Mouse (Mus musculus) thymus, postnatal 25 days (tissue): Measurements from ENCODE around the gene Kcnmb4.

Source experiments
- DNase-seq: peaks from one replicate; pipeline ENCODE4 v3.0.0; 2022

Gene Kcnmb4

DNA sequence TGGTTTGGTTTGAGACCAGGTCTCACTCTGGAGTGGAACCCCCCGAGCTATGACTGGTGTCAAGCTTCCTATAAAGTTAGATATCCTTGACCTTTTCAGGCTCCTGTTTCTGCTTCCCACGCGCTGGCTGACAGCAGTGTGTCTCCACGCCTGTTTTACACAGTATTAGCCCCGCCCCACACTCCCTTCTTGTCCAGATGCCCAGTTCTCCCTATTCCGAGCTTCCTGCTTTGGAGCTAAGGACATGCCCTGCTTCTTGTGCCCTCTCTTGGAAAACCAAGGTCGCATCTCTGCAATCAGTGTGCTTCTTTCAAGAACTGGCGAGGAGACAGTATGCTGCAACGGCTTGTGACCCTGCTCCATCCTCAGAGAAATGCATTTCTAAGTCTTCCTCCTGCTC, 23.1 kb downstream of the Kcnmb4 start:
- DNase-seq, result no peak

DNA sequence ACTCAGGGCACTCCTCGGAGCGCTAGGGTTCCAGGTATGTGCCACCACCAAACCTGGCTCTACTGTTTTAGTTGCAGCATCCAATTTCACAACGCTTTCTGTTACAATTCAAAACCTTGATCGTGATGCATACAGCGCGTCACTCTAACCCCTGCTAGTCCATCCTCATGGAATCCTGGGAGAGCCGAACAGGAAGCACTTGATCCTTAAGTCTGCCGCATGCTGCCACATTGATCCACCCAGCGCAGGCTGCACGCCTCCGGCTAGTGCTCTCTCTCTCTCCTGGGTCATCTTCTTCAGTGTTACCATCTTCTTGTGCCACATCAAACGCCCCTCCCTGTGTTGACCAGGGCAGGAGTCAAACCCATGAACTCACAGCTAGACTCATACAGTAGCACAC, 25.5 kb downstream of the Kcnmb4 start:
- no peak for DNase-seq

DNA sequence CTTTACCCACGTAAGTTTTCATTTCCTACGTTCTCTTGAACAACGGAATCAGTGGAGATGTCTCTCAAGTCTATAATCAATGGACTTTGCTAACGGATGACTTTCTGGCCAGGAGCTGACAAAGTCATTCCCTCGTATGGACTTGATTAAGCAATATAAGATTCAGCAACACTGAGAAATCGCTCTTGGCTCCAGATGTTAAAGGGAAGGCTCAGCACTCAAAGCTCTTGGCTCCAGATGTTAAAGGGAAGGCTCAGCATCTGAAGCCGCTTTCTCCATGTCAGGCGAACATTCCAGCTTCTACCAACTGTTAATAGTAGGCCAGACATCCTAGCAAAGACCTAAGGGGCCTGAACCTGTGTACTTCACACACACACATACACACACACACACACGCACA, 26.5 kb downstream of the Kcnmb4 start:
- no peak for DNase-seq

DNA sequence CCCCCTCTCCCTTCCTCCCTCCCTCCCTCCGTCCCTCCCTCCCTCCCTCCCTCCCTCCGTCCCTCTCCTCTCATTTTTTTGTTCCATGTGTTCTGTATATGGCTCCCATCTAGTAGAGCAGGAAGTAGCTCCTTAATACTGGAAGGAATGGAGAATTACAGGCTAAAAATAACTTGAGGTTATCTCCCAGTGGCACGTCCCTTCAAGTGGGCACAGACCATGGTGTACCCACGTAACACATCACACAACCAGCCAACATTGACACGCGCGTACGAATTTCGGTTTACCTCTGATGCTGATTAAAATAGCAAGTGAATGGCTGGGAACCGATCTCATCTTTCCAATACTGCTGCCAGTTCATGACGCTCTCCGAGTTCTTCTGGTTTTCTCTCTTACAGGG, 27.6 kb downstream of the Kcnmb4 start:
- no peak for DNase-seq

DNA sequence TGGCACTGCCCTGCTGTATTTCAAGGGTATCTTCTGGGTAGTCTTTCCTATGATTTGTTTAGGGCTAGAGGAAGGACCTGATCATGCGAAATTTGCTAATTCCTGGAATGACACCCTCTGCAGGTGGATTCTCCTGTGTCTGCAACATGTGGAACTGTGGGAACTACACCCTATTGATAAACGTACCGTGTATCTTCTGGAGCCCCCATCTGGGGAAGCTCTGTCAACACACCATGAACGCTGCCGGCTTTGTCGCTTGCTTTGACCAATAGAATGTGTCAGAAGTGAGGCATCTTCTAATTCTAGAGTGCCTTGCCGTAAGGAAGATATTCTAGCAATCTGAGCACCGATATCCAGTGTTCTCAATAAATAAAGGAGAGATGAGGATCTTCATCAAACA, 28.9 kb downstream of the Kcnmb4 start:
- DNase-seq, result no peak

DNA sequence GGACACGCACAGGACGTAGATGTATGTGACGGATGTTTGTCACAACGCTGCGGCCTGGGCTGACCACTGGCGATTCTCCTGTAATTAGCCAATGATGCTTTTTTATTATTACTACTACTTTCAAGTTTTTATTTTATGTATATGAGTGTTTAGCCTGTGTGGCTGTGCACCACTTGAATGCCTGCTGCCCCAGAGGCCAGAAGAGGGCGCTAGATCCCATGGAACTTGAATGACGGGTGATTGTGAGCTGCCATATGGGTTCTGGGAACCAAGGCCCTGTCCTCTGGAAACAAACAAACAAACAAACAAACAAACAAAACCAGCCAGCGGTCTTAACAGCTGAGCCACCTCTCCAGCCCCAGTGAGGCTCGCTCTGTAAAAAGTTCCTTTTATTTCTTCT, 29.3 kb downstream of the Kcnmb4 start:
- no peak for DNase-seq

DNA sequence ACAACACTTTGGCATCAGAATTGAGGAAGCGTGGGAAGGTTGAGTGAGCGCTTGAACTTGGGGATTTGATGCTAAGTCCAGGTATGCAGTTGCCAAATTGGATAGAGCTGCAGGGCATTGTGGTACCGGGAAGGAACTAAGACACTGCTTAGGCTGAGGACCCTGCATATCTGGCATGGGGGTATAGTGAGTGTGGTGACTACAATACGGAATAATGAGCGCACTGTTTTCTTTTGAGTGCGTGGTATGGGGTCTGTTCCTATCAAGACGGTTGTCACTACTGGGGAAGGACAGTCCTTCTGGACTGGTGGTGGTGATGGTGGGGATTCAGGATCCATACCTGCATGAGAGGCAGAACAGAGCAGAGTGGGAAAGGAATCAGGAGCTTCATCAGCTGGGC, 32.7 kb downstream of the Kcnmb4 start:
- no peak for DNase-seq

DNA sequence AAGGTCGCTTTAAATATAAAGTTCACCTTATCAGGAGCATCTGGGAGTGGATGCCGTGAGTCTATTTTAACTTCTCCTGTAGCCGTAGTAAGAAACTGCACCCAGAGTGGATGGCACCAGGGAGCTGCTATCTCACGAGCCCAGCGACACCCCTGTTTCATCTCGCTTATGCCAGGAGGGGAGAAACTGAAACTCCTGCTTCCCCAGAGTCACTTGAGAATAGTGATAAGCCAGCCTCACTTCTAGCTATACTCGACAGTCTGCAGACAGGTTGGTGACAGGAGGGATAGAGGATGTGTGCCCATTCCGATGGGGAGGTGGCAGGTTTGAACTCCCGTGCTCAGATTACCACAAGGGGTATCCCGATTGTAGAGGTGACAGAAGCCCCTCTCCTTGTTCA, 33.6 kb downstream of the Kcnmb4 start:
- DNase-seq, result no peak

DNA sequence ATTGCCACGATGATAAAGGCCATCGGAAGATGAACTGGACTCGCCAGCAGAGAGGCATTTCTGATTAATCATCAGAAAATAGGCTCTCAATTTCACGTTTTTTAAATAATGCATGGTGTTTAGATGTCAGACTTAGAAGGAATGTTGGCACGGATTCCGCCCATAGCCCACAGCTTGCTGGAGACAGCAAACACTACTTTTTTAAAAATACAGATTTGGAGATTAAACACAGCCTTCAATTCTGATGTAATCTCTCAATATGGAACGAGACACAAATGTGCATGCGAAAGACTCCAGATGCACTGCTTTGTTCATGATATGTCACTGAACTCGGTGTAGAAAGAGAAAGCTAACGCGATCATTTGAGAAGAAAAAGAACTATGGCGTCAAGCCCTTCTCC, 38.2 kb downstream of the Kcnmb4 start:
- DNase-seq, result no peak

DNA sequence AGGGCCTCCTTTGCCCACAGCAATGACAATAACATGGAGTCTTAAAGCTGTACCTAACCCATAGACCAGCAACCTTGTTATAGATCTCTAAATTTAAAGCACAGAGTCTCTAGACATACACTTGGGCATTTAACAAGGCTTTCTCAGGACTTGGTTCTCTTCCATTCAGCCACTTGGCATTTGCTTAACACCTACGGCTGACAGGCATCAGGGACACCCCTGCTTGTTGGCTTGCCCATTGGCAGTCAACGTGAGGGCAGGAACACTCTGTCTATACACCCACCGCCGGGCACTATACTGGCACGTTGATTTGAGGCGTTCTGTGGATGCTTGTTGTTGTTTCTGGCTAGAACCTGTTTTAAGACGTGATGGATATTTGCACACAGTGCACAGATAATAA, 41.3 kb downstream of the Kcnmb4 start:
- no peak for DNase-seq

DNA sequence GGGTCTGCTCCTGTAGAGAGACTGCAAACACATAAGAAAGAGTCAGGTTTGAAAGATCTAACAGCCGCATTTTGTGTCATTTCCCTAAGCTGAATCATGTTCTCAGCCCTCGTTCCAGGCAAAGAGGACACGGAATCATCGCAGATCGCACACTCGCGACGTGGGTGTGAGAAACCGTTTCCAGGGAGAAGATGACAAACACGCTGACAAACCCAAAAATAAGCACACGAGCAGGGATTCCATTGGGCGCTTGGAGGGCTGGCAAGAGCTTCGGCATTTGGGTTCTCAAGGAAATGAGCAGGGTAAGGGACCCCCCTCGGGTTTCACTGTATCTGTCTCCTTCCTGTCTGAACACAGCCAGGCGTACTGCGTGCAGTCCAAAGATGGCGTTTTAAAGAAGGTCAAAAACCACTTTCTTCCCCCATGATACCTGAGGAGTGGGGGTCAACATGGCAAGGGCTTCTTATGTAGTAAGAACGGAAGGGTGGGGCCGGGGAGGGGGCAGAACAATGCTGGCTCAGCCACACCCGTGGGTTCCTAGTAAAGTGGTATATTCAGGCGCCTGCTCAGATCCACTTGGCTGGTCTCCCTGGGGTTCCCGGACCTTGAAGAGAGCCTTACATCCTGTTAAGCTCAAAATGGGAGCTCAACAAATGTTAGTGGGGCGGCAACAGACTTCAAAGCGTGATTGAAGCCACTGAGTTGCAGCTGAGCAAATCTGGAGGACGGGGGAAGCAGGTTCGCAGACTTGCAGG, 45.5 kb downstream of the Kcnmb4 start:
- DNase-seq, result no peak

DNA sequence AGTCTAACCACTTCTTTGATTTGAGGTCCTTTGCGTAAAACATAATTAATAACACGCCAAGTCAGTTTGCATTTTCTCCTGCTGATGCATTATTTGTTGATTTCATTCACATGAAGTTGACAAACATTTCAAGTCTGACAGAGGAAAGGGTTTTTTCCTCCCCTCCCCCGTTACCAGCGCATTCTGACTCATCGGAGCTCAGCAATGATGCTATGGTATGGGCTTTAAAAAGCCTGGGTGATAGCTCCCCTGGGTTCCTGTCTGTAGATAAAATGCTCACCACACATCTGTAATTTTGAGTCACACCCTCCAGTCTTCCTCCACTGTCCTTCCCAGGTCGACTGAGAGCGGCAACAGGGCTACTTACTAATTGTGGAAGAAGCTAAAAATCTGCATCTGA, 47.5 kb downstream of the Kcnmb4 start:
- DNase-seq, result no peak

DNA sequence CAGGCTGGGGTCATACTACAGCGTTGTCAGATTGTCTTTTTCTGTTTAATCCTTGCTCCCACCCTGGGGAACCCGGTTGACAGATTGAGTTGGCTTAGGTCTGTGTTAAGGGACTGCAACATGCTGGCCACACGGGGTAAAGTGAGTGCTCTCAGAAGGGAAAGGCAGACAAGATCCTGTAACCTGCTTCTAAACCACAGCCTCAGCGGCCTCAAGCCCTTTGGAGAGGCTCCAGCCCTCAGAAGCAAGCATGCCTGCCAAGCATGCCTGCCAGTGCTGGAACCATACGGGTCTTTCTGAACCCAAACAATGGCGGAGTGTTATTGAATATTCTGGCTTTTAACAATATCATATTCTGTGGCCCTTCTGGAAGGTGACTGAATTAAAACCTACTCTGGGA, 48.8 kb downstream of the Kcnmb4 start:
- DNase-seq, result no peak

DNA sequence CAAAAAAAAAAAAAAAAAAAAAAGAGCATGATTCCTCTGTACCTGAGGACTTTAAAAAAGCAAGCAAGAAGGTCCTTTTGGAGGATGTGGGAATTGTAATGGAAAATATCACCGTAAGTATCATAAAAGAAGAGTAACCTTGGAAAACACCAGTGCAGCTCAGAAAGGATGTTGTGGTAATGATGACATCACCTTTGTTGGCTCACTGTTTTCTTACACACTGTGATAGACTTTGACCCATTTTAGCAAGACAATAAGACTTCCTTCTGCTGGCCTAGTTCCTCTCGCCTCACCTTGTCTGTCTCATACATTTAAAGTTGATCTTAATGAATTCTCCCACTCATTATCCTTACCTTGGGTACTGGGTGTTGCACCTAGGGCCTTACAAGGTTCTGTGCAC, 51.1 kb downstream of the Kcnmb4 start:
- no peak for DNase-seq

DNA sequence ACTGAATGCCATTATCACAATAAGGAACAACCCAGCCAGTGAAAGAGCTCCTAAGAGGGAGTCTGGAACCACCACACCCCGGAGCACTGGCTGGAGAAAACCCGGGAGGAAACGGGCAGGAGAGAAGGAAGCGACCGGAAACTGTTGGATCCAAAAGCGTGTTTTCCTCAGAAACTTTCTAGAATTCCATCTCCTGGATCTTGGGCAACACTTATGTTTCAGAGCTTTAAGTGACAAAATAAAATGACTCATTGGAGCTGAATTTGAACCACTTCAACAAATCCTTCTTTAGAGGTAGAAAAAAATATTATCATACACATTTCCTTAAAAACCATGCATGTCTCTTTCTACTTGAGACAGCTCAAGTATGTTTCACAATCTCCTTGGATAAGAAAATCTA, 52.7 kb downstream of the Kcnmb4 start:
- DNase-seq, result no peak

DNA sequence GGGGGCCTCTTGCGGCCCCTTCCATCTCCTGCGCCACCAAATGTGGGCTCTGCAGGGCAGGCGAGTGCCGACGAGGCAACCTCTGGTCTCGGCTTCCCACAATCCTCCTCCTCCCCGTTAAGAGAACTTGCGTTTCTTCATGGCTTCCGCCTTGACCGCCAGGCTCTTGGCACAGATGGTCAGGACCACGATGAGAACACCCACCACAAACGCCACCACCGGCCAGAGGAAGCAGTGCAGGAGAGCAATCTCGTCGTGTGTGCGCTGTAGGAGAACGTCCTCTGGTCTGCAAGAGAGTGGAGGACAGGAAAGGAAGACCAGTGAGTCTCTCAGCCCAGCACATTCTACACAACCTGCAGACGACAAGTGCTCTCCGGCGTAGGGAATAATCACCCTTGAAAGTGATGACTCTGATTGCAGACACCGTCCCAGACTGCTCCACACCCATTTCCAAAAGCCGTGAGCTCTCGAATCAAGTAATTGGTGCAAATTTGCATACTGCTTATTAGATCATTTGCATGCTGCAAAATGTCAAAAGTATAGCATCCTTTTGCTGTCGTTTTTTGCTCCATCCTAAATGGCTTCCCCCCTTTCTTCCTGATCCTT, 55.5 kb downstream of the Kcnmb4 start:
- DNase-seq, result no peak

DNA sequence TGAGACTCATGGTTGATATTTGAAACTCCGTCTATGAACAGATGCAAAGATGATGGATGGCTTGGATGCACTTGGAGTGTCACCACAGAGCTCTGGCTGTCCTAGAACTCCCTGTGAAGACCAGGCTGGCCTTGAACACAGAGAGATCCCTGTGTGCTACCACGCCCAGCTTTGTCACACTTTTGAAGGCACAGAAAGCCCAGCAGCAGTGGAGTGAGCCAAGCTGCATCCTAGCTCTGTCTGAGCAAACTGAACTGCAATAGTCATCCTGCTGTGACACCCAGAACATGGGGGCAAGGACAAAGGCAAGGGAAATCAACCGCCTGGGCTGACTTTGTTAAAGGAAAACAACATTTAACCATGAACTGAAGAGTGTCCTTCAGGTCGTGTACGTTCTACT, 57.0 kb downstream of the Kcnmb4 start:
- DNase-seq, result no peak

DNA sequence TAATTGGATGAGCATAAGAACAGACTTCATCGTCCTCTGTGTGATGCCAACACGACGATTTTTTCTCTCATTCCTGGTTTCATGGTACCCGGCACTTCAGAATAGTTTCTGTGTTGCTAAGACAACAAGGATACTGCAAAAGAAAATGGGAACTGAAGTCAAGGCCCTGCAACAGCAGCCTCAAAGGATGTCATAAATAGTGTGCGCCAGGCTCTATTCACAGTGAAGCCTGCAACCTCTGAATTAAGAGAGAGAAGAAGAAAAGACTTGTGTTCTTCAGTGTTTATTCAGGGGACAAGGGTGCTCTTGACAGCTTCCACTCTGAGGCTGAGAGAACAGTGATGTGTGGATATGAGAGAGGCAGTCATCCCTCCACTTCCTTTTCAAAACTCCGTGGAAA, 57.5 kb downstream of the Kcnmb4 start:
- no peak for DNase-seq

DNA sequence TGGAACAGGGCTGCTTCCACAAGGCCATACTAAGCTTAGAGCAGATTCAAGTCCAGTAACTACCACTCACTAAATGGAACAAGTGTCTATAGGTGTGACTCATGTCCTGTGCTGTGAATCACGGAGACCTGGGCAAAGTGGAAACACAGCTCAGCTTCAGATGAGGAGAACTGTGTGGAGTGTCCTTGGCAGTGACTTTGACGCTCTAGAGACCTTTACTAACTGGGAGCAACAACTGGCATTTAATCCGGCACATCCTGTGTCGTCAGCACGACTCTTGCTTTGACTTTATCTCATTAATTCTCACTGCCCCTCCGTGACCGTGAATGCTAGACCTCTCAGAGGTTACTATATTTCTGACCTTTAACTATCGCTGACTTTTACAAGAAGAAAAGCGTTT, 62.9 kb downstream of the Kcnmb4 start:
- DNase-seq, result no peak

DNA sequence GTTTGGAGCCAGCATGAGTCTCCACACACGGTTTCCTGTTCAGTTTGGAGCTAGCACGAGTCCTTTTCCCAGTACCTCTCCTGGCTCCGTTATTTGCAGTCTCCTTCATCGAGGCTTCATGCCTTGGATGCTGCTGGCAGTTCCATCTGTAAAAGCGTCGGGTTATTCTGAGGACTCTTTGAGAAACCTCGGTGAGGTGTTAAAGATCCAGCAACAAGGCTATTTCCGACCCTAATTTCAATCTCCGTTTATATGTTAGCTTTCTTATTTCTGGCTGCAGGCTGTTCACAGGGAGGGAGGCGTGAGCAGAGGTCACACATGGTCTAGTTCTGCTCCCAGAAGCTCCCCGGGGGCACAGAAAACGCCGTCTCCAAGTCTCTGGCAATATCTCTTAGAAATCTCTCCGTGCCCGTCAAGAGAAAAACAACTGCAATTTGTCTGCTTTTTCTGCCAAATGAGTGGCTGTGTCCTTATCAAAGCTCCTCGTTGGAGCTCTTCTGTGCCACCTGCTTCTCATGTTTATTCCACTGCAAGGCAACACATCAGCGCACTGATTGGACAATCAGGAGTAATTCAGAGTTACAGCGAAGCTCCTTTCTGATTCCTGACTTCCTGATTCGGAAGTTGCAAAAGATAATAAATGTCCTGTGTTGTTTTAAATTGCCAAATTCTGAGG, 65.9 kb downstream of the Kcnmb4 start:
- DNase-seq, result no peak

DNA sequence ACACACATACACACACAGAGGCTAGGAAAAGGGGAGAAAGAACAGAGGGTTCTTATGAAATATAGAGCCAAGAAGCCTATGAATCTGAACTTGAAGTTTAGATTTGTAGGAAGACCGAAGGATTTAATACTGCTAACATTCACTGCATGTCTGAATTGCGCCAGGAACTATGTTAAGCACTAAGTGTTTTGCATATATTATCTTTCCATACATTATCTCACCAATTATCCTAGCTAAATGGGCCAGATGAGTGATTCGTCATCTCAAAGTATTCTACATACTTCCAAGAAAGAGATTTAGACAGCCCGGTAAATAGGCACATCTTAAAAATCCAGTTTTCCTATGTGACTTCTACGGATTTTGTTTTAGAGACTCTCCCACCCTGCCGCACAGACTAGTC, 68.7 kb downstream of the Kcnmb4 start:
- no peak for DNase-seq

DNA sequence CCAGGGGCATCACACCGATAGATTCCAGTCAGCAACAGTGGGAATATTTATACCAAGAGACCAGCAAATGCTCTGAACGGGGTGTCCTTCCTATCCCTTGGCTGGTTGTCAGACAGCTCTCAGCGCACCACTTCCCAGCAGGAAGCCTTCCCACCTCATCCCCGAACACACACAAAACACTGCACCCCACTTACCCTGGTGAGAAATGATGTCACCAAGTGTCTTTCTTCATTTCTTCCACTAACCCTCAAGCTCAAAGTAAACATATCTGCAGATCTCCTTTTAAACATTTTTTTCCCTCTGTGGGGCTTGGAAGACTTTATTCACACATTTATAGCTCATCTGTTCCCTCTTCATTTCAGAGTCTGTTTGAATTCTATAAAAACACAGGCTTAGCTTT, 70.0 kb downstream of the Kcnmb4 start:
- no peak for DNase-seq

DNA sequence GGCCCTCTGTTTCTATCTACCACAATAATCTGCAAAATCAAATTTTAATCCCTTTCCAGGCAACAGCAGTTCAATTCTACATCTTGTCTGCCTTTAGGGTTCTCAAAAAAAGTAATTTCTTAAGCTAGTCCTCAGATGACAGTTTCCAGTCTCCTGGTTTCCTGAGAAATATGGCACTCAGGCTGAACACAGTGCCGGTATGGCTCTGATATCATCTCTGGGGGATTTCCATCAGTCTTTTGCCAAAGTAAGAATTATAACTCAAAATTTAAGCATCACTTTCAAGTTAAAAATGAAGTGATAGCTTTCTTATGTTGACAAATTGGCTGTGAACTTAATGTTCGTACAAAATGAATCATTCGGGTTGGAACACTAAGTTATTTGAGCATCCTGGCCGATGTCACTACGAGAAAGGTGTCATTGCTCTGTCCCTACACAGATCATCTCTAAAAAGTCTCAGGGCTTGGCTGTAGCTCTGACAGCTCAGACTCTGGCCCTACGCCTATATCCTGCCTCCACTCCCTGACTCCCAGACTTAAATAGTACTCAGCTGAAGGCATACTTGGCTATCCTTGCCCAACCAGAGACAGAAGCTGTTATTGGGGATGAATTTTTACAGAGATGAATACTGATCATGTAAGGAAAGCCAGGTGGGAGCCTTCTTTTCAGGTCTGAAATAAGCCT, 70.8 kb downstream of the Kcnmb4 start:
- no peak for DNase-seq

DNA sequence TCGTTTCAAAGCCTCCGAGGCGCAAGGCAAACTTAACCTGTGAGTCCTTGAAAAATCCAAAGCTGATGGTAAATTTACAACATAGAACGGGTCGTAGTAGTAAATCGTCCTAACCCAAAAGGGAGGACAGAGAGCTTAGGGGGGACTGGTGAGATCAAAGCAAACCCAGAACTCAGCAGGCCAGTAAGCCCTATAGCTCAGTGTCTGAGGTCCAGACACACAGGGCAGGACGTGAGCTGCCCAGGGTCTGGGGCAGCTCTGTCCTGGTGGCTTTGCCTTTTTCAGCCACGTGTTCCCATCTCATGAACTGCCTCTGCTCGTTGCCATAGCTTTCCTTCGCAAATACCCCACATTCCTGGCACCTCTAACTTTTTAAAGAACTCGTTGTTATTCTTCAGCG, 75.7 kb downstream of the Kcnmb4 start:
- DNase-seq, result no peak
